Mouse (Mus musculus): ENCODE measurements around the gene Ttc9b.
"Not testable (repeated sequence)": the region's sequence is repeated elsewhere in the genome, so short reads cannot be mapped to it uniquely, and the experiment has no call there.

DNA sequence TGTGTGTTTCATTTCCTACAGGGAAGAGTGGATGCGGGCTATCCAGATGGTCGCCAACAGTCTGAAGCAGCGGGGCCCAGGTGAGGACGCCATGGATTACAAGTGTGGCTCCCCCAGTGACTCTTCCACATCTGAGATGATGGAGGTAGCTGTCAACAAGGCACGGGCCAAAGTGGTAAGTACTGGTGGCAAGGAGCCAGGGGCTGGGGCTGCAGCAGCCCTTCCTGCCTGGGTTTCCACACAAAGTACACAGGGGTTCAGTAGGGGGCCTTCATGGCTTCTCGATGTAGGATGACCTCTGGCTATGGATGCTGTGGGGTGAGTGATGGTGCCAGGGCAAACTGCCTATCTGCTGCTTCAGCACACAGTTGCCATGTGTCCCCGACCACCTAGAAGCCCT, 24.9 kb upstream of the Ttc9b start:
- not testable (repeated sequence) for TF ChIP-seq CTCF (IDR thresholded peaks at IDR 0.05; ENCODE audit: low read depth, low read length); POLR2A (IDR thresholded peaks at IDR 0.05; ENCODE audit: borderline replicate concordance, low read depth, low read length)

All from bone marrow macrophage, adult 2 months (primary cell).